Mouse (Mus musculus) embryo, embryonic 10 days (tissue): ENCODE measurements around the gene Akr1c19.
A peak's percentile ranks its signal among the peaks of the same experiment; 100 is the strongest.
"Not testable (repeated sequence)": the region's sequence is repeated elsewhere in the genome, so short reads cannot be mapped to it uniquely, and the experiment has no call there.

Source experiments
- DNase-seq: peaks from one replicate; pipeline ENCODE4 v3.0.0-alpha.2; 2015; ENCODE audit warnings: low spot score

Akr1c19 gene

GRCm38 (mm10) chr13:4228441-4228840 is at the start of gene Akr1c19:
Gene Akr1c19, plus strand, starts transcription at chr13:4228700.
- no peak for DNase-seq

GRCm38 (mm10) chr13:4181321-4181720 is 47.2 kb upstream of the Akr1c19 start:
- not testable (repeated sequence) for DNase-seq

GRCm38 (mm10) chr13:4183116-4183515 is 45.4 kb upstream of the Akr1c19 start:
- no peak for DNase-seq

- not testable (repeated sequence) for DNase-seq
Observed at GRCm38 (mm10) chr13:4186641-4187411, 41.7 kb upstream of the Akr1c19 start.

- DNase-seq: peak; percentile 19
Observed at GRCm38 (mm10) chr13:4188174-4188573, 40.3 kb upstream of the Akr1c19 start.

- peak; percentile 13 for DNase-seq
Observed at GRCm38 (mm10) chr13:4190904-4191303, 37.6 kb upstream of the Akr1c19 start, which contains the start of gene Akr1c13. Gene Akr1c13, plus strand, starts transcription at chr13:4191150.

GRCm38 (mm10) chr13:4192511-4192910 is 36.0 kb upstream of the Akr1c19 start:
- DNase-seq: no peak

GRCm38 (mm10) chr13:4206147-4206903 is 22.2 kb upstream of the Akr1c19 start:
- DNase-seq: no peak

- no peak for DNase-seq
Observed at GRCm38 (mm10) chr13:4211560-4212299, 16.8 kb upstream of the Akr1c19 start.

- DNase-seq: no peak
Observed at GRCm38 (mm10) chr13:4212309-4212708, 16.2 kb upstream of the Akr1c19 start.

GRCm38 (mm10) chr13:4215496-4215895 is 13.0 kb upstream of the Akr1c19 start:
- not testable (repeated sequence) for DNase-seq

- no peak for DNase-seq
Observed at GRCm38 (mm10) chr13:4230841-4231623, 2.5 kb downstream of the Akr1c19 start.

- no peak for DNase-seq
Observed at GRCm38 (mm10) chr13:4233135-4233534, 4.6 kb downstream of the Akr1c19 start.

- no peak for DNase-seq
Observed at GRCm38 (mm10) chr13:4233536-4234172, 5.2 kb downstream of the Akr1c19 start.

- peak; percentile 85 for DNase-seq
Observed at GRCm38 (mm10) chr13:4244861-4245559, 16.5 kb downstream of the Akr1c19 start.

GRCm38 (mm10) chr13:4249347-4249746 is 20.8 kb downstream of the Akr1c19 start:
- no peak for DNase-seq

GRCm38 (mm10) chr13:4256894-4257293 is 28.4 kb downstream of the Akr1c19 start:
- DNase-seq: not testable (repeated sequence)

- DNase-seq: no peak
Observed at GRCm38 (mm10) chr13:4257349-4257748, 28.8 kb downstream of the Akr1c19 start.

- no peak for DNase-seq
Observed at GRCm38 (mm10) chr13:4264612-4265011, 36.1 kb downstream of the Akr1c19 start.

- no peak for DNase-seq
Observed at GRCm38 (mm10) chr13:4265047-4265446, 36.5 kb downstream of the Akr1c19 start.
